Mouse (Mus musculus): ENCODE measurements at regions not wholly inside any gene's neighbourhood (a gene's known extent, or its start where the extent isn't known, plus 50 kb on each side); places are given as distances from the start of the nearest gene placed in this dataset.

GRCm38 (mm10) chr2:75133298-75134080, 307.9 kb downstream of the Mtx2 start:
- TF ChIP-seq CTCF (IDR thresholded peaks at IDR 0.05; ENCODE audit: insufficient read depth, low read length): no peak
- TF ChIP-seq POLR2A (IDR thresholded peaks at IDR 0.05; ENCODE audit: borderline replicate concordance, extremely low read depth, low read depth, low read length): no peak
